Mouse (Mus musculus): ENCODE data around the gene Kat2b. TPM values are rescaled to one million over a fixed set of nuclear protein-coding genes. Genes with fewer than 3 reads are reported as not detected.
"Not testable (repeated sequence)": the region's sequence is repeated elsewhere in the genome, so short reads cannot be mapped to it uniquely, and the experiment has no call there.

Kat2b gene
- total RNA-seq, 1 experiment from 2014 or later, result 84.0 TPM

GRCm38 (mm10) chr17:53591910-53592309 is 25.2 kb downstream of the Kat2b start:
- no peak for ATAC-seq (ENCODE audit: extremely low read depth, insufficient number of reproducible peaks, low FRiP score, poor library complexity, severe bottlenecking)

- ATAC-seq (ENCODE audit: extremely low read depth, insufficient number of reproducible peaks, low FRiP score, poor library complexity, severe bottlenecking), result no peak
These were observed 27.9 kb downstream of the Kat2b start for GRCm38 (mm10) chr17:53594590-53594989.

- no peak for ATAC-seq (ENCODE audit: extremely low read depth, insufficient number of reproducible peaks, low FRiP score, poor library complexity, severe bottlenecking)
These were observed 28.9 kb downstream of the Kat2b start for GRCm38 (mm10) chr17:53595527-53595926.

- no peak for ATAC-seq (ENCODE audit: extremely low read depth, insufficient number of reproducible peaks, low FRiP score, poor library complexity, severe bottlenecking)
These were observed 29.7 kb downstream of the Kat2b start for GRCm38 (mm10) chr17:53596314-53596882.

- ATAC-seq (ENCODE audit: extremely low read depth, insufficient number of reproducible peaks, low FRiP score, poor library complexity, severe bottlenecking), result no peak
These were observed 30.5 kb downstream of the Kat2b start for GRCm38 (mm10) chr17:53596941-53597790.

- no peak for ATAC-seq (ENCODE audit: extremely low read depth, insufficient number of reproducible peaks, low FRiP score, poor library complexity, severe bottlenecking)
These were observed 31.9 kb downstream of the Kat2b start for GRCm38 (mm10) chr17:53598571-53598970.

- ATAC-seq (ENCODE audit: extremely low read depth, insufficient number of reproducible peaks, low FRiP score, poor library complexity, severe bottlenecking), result not testable (repeated sequence)
These were observed 36.6 kb downstream of the Kat2b start for GRCm38 (mm10) chr17:53603236-53603635.

GRCm38 (mm10) chr17:53606082-53606481 is 39.4 kb downstream of the Kat2b start:
- not testable (repeated sequence) for ATAC-seq (ENCODE audit: extremely low read depth, insufficient number of reproducible peaks, low FRiP score, poor library complexity, severe bottlenecking)

GRCm38 (mm10) chr17:53608924-53609323 is 42.3 kb downstream of the Kat2b start:
- not testable (repeated sequence) for ATAC-seq (ENCODE audit: extremely low read depth, insufficient number of reproducible peaks, low FRiP score, poor library complexity, severe bottlenecking)

- ATAC-seq (ENCODE audit: extremely low read depth, insufficient number of reproducible peaks, low FRiP score, poor library complexity, severe bottlenecking), result no peak
These were observed 50.8 kb downstream of the Kat2b start for GRCm38 (mm10) chr17:53617295-53617957.

GRCm38 (mm10) chr17:53618369-53618768 is 51.7 kb downstream of the Kat2b start:
- ATAC-seq (ENCODE audit: extremely low read depth, insufficient number of reproducible peaks, low FRiP score, poor library complexity, severe bottlenecking), result no peak

GRCm38 (mm10) chr17:53619391-53619790 is 52.7 kb downstream of the Kat2b start:
- no peak for ATAC-seq (ENCODE audit: extremely low read depth, insufficient number of reproducible peaks, low FRiP score, poor library complexity, severe bottlenecking)

GRCm38 (mm10) chr17:53620611-53621010 is 54.0 kb downstream of the Kat2b start:
- ATAC-seq (ENCODE audit: extremely low read depth, insufficient number of reproducible peaks, low FRiP score, poor library complexity, severe bottlenecking), result no peak

- ATAC-seq (ENCODE audit: extremely low read depth, insufficient number of reproducible peaks, low FRiP score, poor library complexity, severe bottlenecking), result no peak
These were observed 55.5 kb downstream of the Kat2b start for GRCm38 (mm10) chr17:53622125-53622524.

GRCm38 (mm10) chr17:53623762-53624161 is 57.1 kb downstream of the Kat2b start:
- no peak for ATAC-seq (ENCODE audit: extremely low read depth, insufficient number of reproducible peaks, low FRiP score, poor library complexity, severe bottlenecking)

- no peak for ATAC-seq (ENCODE audit: extremely low read depth, insufficient number of reproducible peaks, low FRiP score, poor library complexity, severe bottlenecking)
These were observed 59.5 kb downstream of the Kat2b start for GRCm38 (mm10) chr17:53626160-53626559.

GRCm38 (mm10) chr17:53627497-53627896 is 60.8 kb downstream of the Kat2b start:
- ATAC-seq (ENCODE audit: extremely low read depth, insufficient number of reproducible peaks, low FRiP score, poor library complexity, severe bottlenecking), result no peak

- no peak for ATAC-seq (ENCODE audit: extremely low read depth, insufficient number of reproducible peaks, low FRiP score, poor library complexity, severe bottlenecking)
These were observed 61.5 kb downstream of the Kat2b start for GRCm38 (mm10) chr17:53628131-53628530.

GRCm38 (mm10) chr17:53631344-53631743 is 64.7 kb downstream of the Kat2b start:
- no peak for ATAC-seq (ENCODE audit: extremely low read depth, insufficient number of reproducible peaks, low FRiP score, poor library complexity, severe bottlenecking)

- no peak for ATAC-seq (ENCODE audit: extremely low read depth, insufficient number of reproducible peaks, low FRiP score, poor library complexity, severe bottlenecking)
These were observed 76.7 kb downstream of the Kat2b start for GRCm38 (mm10) chr17:53643360-53643759.
